Mouse (Mus musculus) brain, embryonic 14.5 days (tissue): ENCODE data around the gene Boc.

Source experiments
- CTCF ChIP-seq: fragments of 200-500 bp; IDR thresholded peaks from 2 replicates; pipeline ENCODE4 v1.5.1; 2012; ENCODE audit warnings: inconsistent platforms, mild to moderate bottlenecking, moderate library complexity, borderline replicate concordance; ENCODE audit not compliant: insufficient read depth, insufficient read length; ENCODE audit errors: extremely low read depth
- POLR2A ChIP-seq: fragments of 200-500 bp; IDR thresholded peaks from 2 replicates; pipeline ENCODE4 v1.6.1; 2012; ENCODE audit warnings: mild to moderate bottlenecking, inconsistent platforms, borderline replicate concordance; ENCODE audit not compliant: poor library complexity, insufficient read depth, insufficient read length, severe bottlenecking; ENCODE audit errors: extremely low read depth

GRCm38 (mm10) chr16:44604021-44604616 is 45.4 kb upstream of the Boc start:
- TF ChIP-seq CTCF (no peak), POLR2A (no peak)
